Mouse (Mus musculus) activated CD4-positive, CD25-positive, alpha-beta regulatory T cell, adult 4 months (primary cell): Measurements from ENCODE around the gene Ldlrap1. TPM values are rescaled to one million over a fixed set of nuclear protein-coding genes. Genes with fewer than 3 reads are reported as not detected.

Experiments
- ATAC-seq: one replicate; pipeline ENCODE4 v1.8.0; 2017
- polyA plus RNA-seq, 2 experiments: library from polyadenylated mRNA; unstranded; fragments of 100-300 nt; shearing (Covaris generic); gene quantifications; one replicate each; pipeline ENCODE4 v1.2.1; 2017

The Ldlrap1 gene
- polyA plus RNA-seq, 2 experiments from 2014 or later = 21.3 to 25.2 TPM

- ATAC-seq = no peak
Measured at GRCm38 (mm10) chr4:134750825-134751224, 17.0 kb downstream of the Ldlrap1 start.

DNA sequence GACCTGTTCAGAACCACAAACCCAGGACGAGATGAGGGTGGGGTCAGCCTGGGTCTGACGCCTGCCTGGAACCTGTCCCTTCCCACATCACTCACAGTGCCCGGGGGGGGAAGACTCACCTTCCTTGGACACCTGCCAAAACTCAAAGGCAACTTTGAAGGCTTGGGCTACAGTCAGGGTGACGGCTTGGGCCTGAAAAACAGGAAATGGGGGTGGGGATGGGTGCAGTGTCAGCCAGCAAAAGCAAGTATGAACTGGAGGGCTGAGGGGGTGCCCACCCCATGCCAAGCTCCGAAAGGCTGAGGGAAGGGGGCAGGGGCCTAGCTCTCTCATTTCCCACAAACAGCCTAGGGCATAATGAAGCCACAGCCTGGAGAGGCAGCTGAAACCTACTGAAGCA is 17.6 kb downstream of the Ldlrap1 start:
- peak; percentile 76 for ATAC-seq

- no peak for ATAC-seq
Measured at GRCm38 (mm10) chr4:134749301-134750030, 18.4 kb downstream of the Ldlrap1 start.

DNA sequence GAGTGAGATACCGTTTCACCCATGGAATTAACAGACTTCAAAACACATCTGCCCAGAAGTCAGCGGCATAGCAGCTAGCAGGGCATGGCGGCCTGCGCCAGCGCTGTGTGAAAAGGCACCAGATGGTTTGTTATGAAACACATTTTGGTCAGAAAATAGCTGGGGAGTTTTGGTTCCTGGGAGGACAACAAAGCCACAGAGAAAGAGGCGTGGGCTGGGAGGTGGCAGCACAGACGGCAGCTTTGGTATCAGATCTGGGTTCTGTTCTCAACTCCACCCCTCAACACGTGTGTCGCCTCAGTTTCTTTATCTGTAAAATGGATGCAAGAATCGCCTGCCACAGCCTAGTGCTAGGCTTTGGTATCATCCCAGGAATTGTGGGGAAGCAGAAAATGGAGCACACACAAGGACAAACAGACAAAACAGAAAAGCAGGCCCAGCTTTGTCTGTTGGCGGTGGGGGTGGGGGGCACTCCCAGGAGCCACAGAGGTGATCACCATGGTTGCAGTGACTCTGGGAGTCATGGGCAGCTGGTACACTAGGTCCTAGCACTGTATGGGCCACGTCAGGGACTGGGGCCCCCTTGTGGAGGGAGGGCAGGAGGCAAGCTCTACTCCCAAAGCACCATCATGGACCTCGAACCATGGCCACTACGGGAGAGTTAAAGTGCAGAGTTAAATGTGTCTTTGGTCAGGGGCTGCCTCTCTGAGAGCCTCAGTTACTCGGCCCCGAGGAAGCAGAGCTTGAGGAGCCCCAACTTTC is 21.7 kb downstream of the Ldlrap1 start:
- ATAC-seq = no peak

DNA sequence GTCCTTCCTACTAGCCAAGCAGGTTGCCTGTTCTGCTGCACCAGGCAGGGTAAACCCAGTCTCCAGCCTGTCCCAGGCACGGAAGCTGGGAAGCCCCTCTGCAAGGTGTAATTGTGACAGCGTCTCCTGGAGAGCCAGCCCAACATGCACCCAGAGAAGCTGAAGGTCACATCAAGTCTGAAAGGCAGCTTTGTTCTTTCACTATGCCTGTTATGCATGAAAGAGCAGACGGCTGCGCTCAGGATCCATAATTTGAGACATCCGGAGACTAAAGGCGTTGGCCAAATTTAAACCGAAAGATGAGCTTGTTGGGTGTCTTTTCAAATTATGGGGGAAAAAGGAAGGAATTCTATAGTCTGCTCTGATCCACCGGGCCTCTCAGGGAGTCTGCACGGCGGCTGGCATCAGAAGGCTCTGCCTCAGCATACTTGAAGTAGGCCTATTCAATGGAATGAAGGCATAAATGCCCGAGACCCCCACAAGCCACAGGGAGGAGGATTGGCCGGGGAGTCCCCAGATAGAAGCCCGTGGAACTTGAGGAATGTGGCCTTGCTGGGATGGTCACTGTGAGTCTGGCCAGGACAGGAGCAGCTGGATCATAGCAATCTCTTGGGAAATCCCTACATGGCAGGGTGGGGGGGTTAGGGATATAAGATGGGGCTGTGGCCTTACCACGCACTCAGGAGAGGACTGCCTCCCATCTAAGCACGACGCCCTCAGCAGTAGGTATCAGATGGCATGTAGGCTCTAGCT is 23.8 kb downstream of the Ldlrap1 start:
- ATAC-seq = no peak

- no peak for ATAC-seq
Measured at GRCm38 (mm10) chr4:134741949-134742348, 25.9 kb downstream of the Ldlrap1 start.

DNA sequence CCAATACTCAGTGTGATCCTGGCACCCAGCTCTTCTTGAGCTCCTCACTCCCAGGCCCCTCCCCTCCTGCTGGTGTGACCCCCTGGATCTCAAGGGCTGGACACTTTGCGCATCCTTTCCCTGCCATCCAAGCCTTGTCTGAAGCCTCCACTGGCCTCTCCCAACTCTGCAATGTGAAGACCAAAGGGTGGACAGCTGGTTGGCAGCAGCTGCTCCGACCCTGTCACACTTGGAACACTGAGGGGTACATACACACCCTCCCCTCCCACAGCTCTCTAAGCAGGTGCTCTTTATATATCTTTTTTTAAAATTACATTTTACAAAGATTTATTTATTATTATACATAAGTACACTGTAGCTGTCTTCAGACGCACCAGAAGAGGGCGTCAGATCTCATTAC is 27.6 kb downstream of the Ldlrap1 start:
- ATAC-seq = no peak

GRCm38 (mm10) chr4:134739530-134739929 is 28.3 kb downstream of the Ldlrap1 start:
- no peak for ATAC-seq

DNA sequence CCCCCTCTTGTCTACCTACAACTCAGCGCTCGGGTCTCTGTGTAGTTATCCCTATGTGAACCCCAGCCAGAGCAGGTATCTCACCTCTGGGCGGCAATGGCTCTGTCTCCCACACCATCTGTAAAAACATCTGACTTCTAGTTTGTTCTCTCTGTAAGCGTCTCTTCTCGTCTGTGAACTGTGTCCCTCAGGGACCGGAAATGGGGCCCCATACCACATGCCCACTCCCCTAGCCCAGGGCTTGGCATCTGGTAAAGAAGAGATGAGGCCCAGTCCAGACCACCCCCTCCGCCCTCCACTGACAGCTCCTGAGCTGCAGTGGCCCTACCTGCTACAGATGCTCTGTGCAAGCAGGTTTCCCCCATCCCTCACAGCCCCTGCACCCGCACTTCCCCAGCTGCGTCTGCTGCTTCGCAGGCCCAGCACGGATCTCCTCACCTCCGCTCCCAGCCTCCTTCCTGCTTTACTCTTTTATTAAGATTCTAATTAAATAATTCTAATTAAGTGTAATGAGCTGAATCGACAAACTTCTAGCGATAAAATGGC is 30.4 kb downstream of the Ldlrap1 start:
- ATAC-seq = no peak

DNA sequence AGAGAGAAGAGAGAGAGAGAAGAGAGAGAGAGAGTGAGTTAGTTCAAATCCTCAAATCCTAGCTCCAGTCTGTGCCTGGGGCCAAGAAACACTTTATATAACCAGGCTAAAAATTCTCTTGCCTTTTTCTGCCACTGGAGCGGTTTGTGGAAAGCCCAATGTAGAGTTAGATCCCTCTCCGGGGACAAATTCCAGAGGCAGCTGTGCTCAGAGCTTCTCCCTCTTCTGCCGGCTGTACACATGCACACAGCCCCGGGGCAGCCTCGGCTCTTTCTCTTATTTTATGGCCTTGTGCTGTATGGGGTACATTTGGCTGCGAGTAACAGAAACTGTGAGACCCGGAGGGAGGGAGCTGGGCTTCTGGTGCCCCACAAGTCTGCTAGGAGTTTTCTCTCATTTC is 31.7 kb downstream of the Ldlrap1 start:
- no peak for ATAC-seq

GRCm38 (mm10) chr4:134734629-134735081 is 33.2 kb downstream of the Ldlrap1 start:
- peak; percentile 88 for ATAC-seq

GRCm38 (mm10) chr4:134734038-134734628 is 33.7 kb downstream of the Ldlrap1 start:
- ATAC-seq = peak; percentile 21

DNA sequence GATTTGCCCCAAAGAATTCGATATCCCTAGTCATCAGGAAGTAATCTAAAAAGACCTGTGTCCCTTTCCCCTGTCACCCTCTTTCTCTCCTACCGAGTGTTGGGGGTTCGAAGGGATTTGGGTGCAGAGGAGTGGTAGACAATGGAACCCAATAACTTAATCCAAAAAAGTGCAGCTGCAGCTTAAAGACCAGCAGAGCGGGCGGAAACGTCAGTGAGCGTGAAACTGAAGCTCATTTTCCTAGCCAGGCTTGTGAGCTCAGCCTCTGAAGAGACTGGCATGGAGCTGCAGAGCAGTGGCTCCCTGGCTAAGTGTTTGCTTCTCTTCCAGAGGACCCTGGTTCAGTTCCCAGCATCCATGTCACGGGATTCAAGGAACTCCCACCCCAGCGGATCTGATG is 34.5 kb downstream of the Ldlrap1 start:
- no peak for ATAC-seq

- ATAC-seq = no peak
Measured at GRCm38 (mm10) chr4:134730106-134730505, 37.7 kb downstream of the Ldlrap1 start.

- ATAC-seq = no peak
Measured at GRCm38 (mm10) chr4:134725735-134726345, 42.0 kb downstream of the Ldlrap1 start.

DNA sequence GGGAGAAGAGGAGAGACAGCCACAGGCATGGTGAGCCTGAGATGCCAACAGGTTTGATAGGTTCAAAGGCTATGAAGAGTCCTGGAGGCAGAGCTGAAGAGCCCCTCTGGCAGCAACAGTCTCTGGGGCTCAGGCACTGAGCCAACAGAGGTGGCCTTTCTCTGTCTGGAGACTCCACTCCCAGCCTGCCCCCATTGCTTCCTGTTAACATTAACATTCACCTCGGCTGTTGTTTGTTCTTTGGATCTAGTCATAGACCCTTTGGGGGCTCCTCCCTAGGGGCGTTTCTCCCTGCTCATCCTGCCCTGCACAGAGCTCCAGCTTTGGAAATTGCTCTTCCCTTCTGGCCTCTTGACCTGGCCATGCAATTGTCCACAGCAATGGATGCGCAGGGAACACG is 42.9 kb downstream of the Ldlrap1 start:
- no peak for ATAC-seq

DNA sequence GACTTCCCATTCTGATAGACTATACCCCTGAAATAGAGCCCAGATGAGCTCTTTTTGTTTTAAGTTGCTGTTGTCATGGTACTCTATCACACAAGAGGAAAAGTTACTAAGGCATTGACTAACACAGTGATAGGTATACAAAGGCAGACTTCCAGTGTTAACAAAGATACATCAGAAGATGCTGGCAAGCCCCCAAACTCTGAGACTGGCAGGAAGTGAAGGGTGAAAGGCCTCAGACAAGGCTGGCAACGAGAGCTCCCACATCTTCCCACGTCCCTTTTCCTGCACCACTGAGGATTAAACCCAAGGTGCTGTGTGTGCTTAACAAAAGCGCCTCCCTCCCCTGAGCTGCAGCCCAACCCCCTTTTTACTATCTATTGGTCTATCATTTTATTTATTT is 44.6 kb downstream of the Ldlrap1 start:
- no peak for ATAC-seq

- ATAC-seq = no peak
Measured at GRCm38 (mm10) chr4:134721076-134721475, 46.7 kb downstream of the Ldlrap1 start.

DNA sequence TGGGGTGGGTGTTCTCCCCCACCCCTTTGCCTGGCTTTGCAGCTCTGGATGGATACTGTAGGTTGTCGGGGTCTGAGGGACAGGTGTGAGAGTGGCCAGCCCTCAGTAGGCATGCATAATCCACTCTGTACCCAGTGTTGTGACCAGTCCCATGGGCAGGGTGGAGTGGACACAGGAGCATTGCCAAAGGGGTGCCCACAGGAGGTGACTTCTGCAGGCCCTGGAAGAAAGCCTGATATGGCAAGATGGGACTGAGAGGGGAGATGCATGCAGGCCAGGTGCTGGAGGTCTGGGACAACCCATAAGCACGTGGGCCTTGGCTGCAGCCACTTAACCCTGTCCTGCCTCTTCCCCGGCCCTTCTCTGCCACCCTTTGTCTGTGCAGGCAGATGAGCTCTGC is 47.5 kb downstream of the Ldlrap1 start:
- ATAC-seq = no peak

DNA sequence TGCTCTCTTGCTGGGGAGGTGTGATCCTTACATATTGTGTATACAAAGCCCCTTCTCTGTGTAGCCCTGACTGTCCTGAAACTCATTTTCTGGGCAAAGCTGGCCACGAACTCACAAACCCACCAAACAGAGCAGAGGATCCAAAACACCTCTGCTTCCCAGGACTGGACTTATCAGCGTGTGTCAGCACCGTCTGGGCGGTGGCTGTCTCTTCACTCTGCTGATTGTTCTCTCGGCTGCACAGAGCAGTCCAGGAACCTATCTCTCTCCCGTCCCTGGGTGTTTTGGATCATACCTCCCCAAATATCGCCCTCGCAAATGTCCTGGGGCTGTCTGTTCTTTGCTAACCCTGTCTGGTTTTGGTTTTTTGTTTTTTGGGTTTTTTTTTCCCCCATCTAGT is 48.3 kb downstream of the Ldlrap1 start:
- ATAC-seq = no peak

GRCm38 (mm10) chr4:134713937-134714336 is 53.9 kb downstream of the Ldlrap1 start:
- ATAC-seq = peak; percentile 79

DNA sequence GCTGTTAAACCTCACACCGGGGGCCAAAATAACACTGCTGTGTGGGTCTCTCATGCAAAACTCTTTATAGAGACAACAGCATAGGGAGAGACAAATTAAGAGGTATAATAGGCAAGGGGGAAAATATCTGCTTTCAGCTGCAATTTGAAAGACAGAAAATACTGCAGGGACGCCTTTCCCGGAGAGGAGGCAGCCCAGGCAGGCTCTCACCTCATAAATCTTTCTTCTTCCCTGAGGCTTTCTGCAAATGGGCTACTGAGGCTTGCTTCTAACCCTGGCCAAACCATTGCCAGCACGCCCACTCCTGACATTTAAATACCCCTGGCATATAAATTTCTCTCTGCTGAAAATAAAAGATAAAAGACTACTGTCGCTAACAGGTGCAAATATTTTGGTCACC is 62.5 kb downstream of the Ldlrap1 start:
- ATAC-seq = no peak
